Mouse (Mus musculus) intestine, postnatal 0 days (tissue): ENCODE measurements around the gene Olfr1256. TPM values are rescaled to one million over a fixed set of nuclear protein-coding genes. Genes with fewer than 3 reads are reported as not detected.

ENCODE experiments used
- ATAC-seq: fragments of 200-750 bp; cut with Nextera tagmentation; 2 replicates; pipeline ENCODE4 v1.8.0; 2017; ENCODE audit warnings: mild to moderate bottlenecking, moderate TSS enrichment, moderate library complexity
- H3K27ac ChIP-seq: fragments of 300-500 bp; sonication (generic); 2 replicates; pipeline ENCODE4 v1.5.1; 2014; ENCODE audit warnings: mild to moderate bottlenecking, low read depth, low read length, moderate library complexity
- H3K27me3 ChIP-seq: fragments of 300-500 bp; sonication (generic); replicated peaks from 2 replicates; pipeline ENCODE4 v1.6.1; 2014; ENCODE audit warnings: low read length, mixed read lengths; ENCODE audit not compliant: control insufficient read depth, insufficient read depth
- H3K36me3 ChIP-seq: fragments of 300-500 bp; sonication (generic); 2 replicates; pipeline ENCODE4 v1.6.1; 2014; ENCODE audit warnings: mild to moderate bottlenecking, moderate library complexity; ENCODE audit not compliant: control insufficient read depth, insufficient read depth
- H3K4me1 ChIP-seq: fragments of 300-500 bp; sonication (generic); replicated peaks from 2 replicates; pipeline ENCODE4 v1.6.1; 2014; ENCODE audit warnings: antibody characterized with exemption, low read length, mixed read lengths; ENCODE audit not compliant: control insufficient read depth, insufficient read depth
- H3K4me2 ChIP-seq: fragments of 300-500 bp; sonication (generic); replicated peaks from 2 replicates; pipeline ENCODE4 v1.6.1; 2014; ENCODE audit warnings: low read depth, mild to moderate bottlenecking, moderate library complexity
- H3K4me3 ChIP-seq: fragments of 300-500 bp; sonication (generic); 2 replicates; pipeline ENCODE4 v1.5.1; 2014; ENCODE audit warnings: low read depth, low read length
- H3K9ac ChIP-seq: fragments of 300-500 bp; sonication (generic); 2 replicates; pipeline ENCODE4 v1.6.1; 2014; ENCODE audit warnings: mild to moderate bottlenecking, low read depth, low read length
- H3K9me3 ChIP-seq: fragments of 300-500 bp; sonication (generic); 2 replicates; pipeline ENCODE4 v1.6.1; 2016; ENCODE audit warnings: mixed run types; ENCODE audit not compliant: control insufficient read depth
- CTCF ChIP-seq: sonication (generic); IDR thresholded peaks from 2 replicates; pipeline ENCODE4 v1.5.1; 2016; ENCODE audit warnings: low read depth, mild to moderate bottlenecking, control low read depth, antibody characterized with exemption, moderate library complexity
- WGBS: fragments of 180-500 bp; shearing (Covaris S2); extraction: QIAGEN DNeasy Blood & Tissue Kit; methylation state at CpG from one replicate; pipeline ENCODE4 v1.1.7; 2014; 5-methylcytosine and 5-hydroxymethylcytosine counted together
- polyA plus RNA-seq: library from polyadenylated mRNA; unstranded; fragments of >200 nt; fragmentation: Nextera tagmentation; extraction: Ambion mirVana; gene quantifications from 2 replicates; pipeline ENCODE4 v1.2.1, GENCODE M21; 2015

Gene Olfr1256
- polyA plus RNA-seq, 1 experiment from 2014 or later: not detected

DNA sequence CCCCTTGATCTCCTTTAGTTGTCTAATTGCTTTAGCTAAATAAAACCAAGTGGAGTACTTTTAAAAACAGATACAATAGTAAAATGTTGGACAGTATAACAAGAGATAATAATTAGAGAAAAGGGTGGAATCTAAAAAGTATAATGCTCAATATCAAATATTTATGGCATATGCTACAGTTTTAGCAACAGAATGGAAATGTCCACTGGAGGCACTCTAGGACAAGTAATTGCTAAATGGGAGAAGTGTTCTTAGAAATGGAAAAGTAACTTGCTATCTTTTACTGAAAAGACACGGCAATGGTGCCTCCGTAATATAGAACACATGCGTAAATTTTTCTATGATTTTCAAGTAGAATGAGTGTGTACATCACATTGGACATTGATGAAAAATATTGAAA is 41.8 kb downstream of the Olfr1256 start:
- WGBS: 92% methylated on average over 3 of the region's 3 CpGs
- no peak overlapping the region for H3K9ac ChIP-seq
- H3K27ac ChIP-seq: no peak overlapping the region
- ATAC-seq: no peak
- no peaks in the 10 kb centered on the region for H3K36me3 ChIP-seq
- H3K27me3 ChIP-seq: no peaks in the 10 kb centered on the region
- H3K9me3 ChIP-seq: no peaks in the 10 kb centered on the region
- H3K4me3 ChIP-seq: no peak overlapping the region
- H3K4me1 ChIP-seq: no peaks in the 10 kb centered on the region
- TF ChIP-seq CTCF: no peak
- no peak overlapping the region for H3K4me2 ChIP-seq

GRCm38 (mm10) chr2:89793519-89793918 is 47.8 kb downstream of the Olfr1256 start, which contains the start of gene Olfr1254:
Gene Olfr1254, minus strand, starts transcription at chr2:89793619.
- no peaks in the 10 kb centered on the region for H3K36me3 ChIP-seq
- TF ChIP-seq CTCF: no peak
- H3K27ac ChIP-seq: no peak within 1 kb of the TSS
- no peaks in the 10 kb centered on the region for H3K27me3 ChIP-seq
- no peak for ATAC-seq
- H3K4me2 ChIP-seq: no peak within 1 kb of the TSS
- no peak within 1 kb of the TSS for H3K9ac ChIP-seq
- no peaks in the 10 kb centered on the region for H3K4me1 ChIP-seq
- H3K9me3 ChIP-seq: no peaks in the 10 kb centered on the region
- H3K4me3 ChIP-seq: no peak within 1 kb of the TSS

Other genes with a start within 250 kb of the Olfr1256 start
- not detected in 2 replicates for gene Olfr1246, start 248.4 kb downstream of the Olfr1256 start, polyA plus RNA-seq
- not detected in 2 replicates for gene Olfr1247, start 227.4 kb downstream of the Olfr1256 start, polyA plus RNA-seq
- gene Olfr1248, start 223.3 kb downstream of the Olfr1256 start, polyA plus RNA-seq: not detected in 2 replicates
- gene Olfr1249, start 206.6 kb downstream of the Olfr1256 start, polyA plus RNA-seq: not detected in 2 replicates
- not detected in 2 replicates for gene Olfr1250, start 180.1 kb downstream of the Olfr1256 start, polyA plus RNA-seq
- gene Olfr1251, start 169.6 kb downstream of the Olfr1256 start, polyA plus RNA-seq: not detected in 2 replicates
- not detected in 2 replicates for gene Olfr1252, start 116.5 kb downstream of the Olfr1256 start, polyA plus RNA-seq
- not detected in 2 replicates for gene Olfr1253, start 84.5 kb downstream of the Olfr1256 start, polyA plus RNA-seq
- not detected in 2 replicates for gene Olfr1254, start 47.9 kb downstream of the Olfr1256 start, polyA plus RNA-seq
- not detected in 2 replicates for gene Olfr1255, start 29.5 kb downstream of the Olfr1256 start, polyA plus RNA-seq
- not detected in 2 replicates for gene Olfr48, start 6.7 kb upstream of the Olfr1256 start, polyA plus RNA-seq
- gene Olfr1257, start 36.9 kb upstream of the Olfr1256 start, polyA plus RNA-seq: not detected in 2 replicates
- gene Olfr1258, start 85.8 kb upstream of the Olfr1256 start, polyA plus RNA-seq: 0.04 and 0.05 TPM in 2 replicates
- not detected in 2 replicates for gene Olfr1259, start 107.1 kb upstream of the Olfr1256 start, polyA plus RNA-seq
- gene Olfr1260, start 132.8 kb upstream of the Olfr1256 start, polyA plus RNA-seq: not detected in 2 replicates
- not detected in 2 replicates for gene Olfr1261, start 149.7 kb upstream of the Olfr1256 start, polyA plus RNA-seq
- gene Olfr1262, start 158.6 kb upstream of the Olfr1256 start, polyA plus RNA-seq: not detected in 2 replicates
- gene Olfr1263, start 170.6 kb upstream of the Olfr1256 start, polyA plus RNA-seq: not detected in 2 replicates
- not detected in 2 replicates for gene Olfr1264, start 184.0 kb upstream of the Olfr1256 start, polyA plus RNA-seq
- gene Olfr1265, start 193.8 kb upstream of the Olfr1256 start, polyA plus RNA-seq: not detected in 2 replicates
- gene Olfr140, start 222.0 kb upstream of the Olfr1256 start, polyA plus RNA-seq: not detected in 2 replicates